Mouse (Mus musculus) hindbrain, embryonic 14.5 days (tissue): ENCODE data around the gene Olfr1360. TPM values are rescaled to one million over a fixed set of nuclear protein-coding genes. Genes with fewer than 3 reads are reported as not detected.
A peak's percentile ranks its signal among the peaks of the same experiment; 100 is the strongest.
"Not testable (repeated sequence)": the region's sequence is repeated elsewhere in the genome, so short reads cannot be mapped to it uniquely, and the experiment has no call there.

Experiments
- ATAC-seq: fragments of 200-750 bp; cut with Nextera tagmentation; 2 replicates; pipeline ENCODE4 v1.8.0; 2017; ENCODE audit warnings: moderate number of reproducible peaks, mild to moderate bottlenecking, moderate TSS enrichment, moderate library complexity; ENCODE audit not compliant: low FRiP score
- DNase-seq: peaks from one replicate; pipeline ENCODE4 v3.0.0-alpha.2; 2015; ENCODE audit warnings: low spot score
- H3K27ac ChIP-seq: fragments of 300-500 bp; sonication (generic); 2 replicates; pipeline ENCODE4 v1.5.1; 2014; ENCODE audit warnings: mild to moderate bottlenecking, moderate library complexity
- H3K27me3 ChIP-seq: fragments of 300-500 bp; sonication (generic); 2 replicates; pipeline ENCODE4 v1.6.1; 2014; ENCODE audit warnings: mild to moderate bottlenecking, low read length, mixed read lengths; ENCODE audit not compliant: control insufficient read depth, insufficient read depth
- H3K36me3 ChIP-seq: fragments of 300-500 bp; sonication (generic); replicated peaks from 2 replicates; pipeline ENCODE4 v1.6.1; 2014; ENCODE audit not compliant: control insufficient read depth, insufficient read depth
- H3K4me1 ChIP-seq: fragments of 300-500 bp; sonication (generic); replicated peaks from 2 replicates; pipeline ENCODE4 v1.6.1; 2014; ENCODE audit warnings: antibody characterized with exemption, low read length, mixed read lengths; ENCODE audit not compliant: control insufficient read depth, insufficient read depth
- H3K4me2 ChIP-seq: fragments of 300-500 bp; sonication (generic); replicated peaks from 2 replicates; pipeline ENCODE4 v1.6.1; 2014; ENCODE audit warnings: mild to moderate bottlenecking, moderate library complexity
- H3K4me3 ChIP-seq: fragments of 300-500 bp; sonication (generic); replicated peaks from 2 replicates; pipeline ENCODE4 v1.5.1; 2014; ENCODE audit warnings: mild to moderate bottlenecking, low read length
- H3K9ac ChIP-seq: fragments of 300-500 bp; sonication (generic); 2 replicates; pipeline ENCODE4 v1.6.1; 2014
- H3K9me3 ChIP-seq: fragments of 300-500 bp; sonication (generic); 2 replicates; pipeline ENCODE4 v1.6.1; 2016; ENCODE audit warnings: low read length; ENCODE audit not compliant: control insufficient read depth
- WGBS: fragments of 180-500 bp; shearing (Covaris S2); extraction: QIAGEN DNeasy Blood & Tissue Kit; methylation state at CpG from one replicate; pipeline ENCODE4 v1.1.7; 2014; 5-methylcytosine and 5-hydroxymethylcytosine counted together
- polyA plus RNA-seq: library from polyadenylated mRNA; unstranded; fragments of >200 nt; fragmentation: Nextera tagmentation; extraction: Ambion mirVana; gene quantifications from 2 replicates; pipeline ENCODE4 v1.2.1, GENCODE M21; 2014

The Olfr1360 gene
- polyA plus RNA-seq, 1 experiment from 2014 or later = not detected

DNA sequence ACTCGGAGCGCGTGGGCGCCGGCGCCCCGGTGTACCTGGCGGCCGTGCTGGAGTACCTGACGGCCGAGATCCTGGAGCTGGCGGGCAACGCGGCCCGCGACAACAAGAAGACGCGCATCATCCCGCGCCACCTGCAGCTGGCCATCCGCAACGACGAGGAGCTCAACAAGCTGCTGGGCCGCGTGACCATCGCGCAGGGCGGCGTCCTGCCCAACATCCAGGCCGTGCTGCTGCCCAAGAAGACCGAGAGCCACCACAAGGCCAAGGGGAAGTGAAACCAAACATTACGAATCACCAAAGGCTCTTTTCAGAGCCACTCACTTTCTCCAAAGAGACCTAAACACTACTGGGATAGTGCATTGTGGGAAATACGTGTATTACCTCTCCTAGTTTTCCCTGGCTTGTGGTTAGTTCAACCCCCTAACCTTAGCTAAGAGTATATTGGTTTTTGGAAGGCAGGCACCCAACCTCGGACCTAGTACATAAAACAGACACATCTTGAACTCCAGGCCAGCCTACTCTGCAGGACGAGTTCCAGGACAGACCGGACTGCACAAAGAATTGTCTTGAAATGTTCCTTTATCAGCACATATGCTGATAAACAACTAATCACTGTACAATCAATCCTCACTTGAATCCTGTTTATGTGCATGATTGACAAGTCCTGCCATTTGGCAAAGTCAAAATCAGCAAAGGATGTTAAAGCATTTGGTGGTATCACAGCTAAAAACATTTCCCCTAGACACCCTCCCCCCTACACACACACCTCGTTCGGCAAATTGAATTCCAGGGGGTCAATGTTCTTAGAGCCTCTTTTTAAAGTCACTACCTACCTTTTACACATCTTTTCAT, 39.6 kb upstream of the Olfr1360 start:
- H3K4me3 ChIP-seq = peak overlapping the region; percentile 32
- 0% methylated on average over 9 of the region's 38 CpGs for WGBS
- H3K27ac ChIP-seq = peak overlapping the region; percentile 87
- DNase-seq = peak; percentile 57
- not testable (repeated sequence) for H3K36me3 ChIP-seq, ATAC-seq, H3K9me3 ChIP-seq, H3K27me3 ChIP-seq
- peak overlapping the region; percentile 62 for H3K9ac ChIP-seq
- peak overlapping the region; percentile 84 for H3K4me2 ChIP-seq
- peaks cover 25% of the 10 kb centered on the region for H3K4me1 ChIP-seq

DNA sequence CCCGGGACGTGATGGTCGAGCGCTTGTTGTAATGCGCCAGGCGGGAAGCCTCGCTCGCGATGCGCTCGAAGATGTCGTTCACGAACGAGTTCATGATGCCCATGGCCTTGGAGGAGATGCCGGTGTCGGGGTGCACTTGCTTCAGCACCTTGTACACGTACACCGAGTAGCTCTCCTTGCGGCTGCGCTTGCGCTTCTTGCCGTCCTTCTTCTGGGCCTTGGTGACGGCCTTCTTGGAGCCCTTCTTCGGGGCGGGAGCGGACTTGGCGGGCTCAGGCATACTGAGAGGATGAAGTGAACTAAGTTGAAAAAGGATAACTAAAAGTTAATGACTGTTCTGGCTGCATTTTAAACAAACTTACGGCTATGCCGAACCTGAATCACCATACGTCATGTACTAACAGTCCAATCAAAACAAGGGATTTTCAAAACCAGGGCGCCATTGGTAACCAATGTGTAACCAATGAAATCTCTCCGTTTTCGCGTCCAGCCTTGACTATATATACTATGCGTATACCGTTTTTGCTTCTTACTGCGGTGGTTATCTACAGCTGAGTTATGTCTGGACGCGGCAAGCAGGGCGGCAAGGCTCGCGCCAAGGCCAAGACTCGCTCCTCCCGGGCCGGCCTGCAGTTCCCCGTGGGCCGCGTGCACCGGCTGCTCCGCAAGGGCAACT, 38.8 kb upstream of the Olfr1360 start, which contains the start of the genes Hist1h2bl and Hist1h2ai:
Gene Hist1h2bl, minus strand, starts transcription at position 280 of the 676 bp plus-strand sequence.
Gene Hist1h2ai, plus strand, starts transcription at position 559 of the 676 bp plus-strand sequence.
- Histone ChIP-seq H3K27ac (peak within 1 kb of the TSS; percentile 87), H3K4me1 (peaks cover 25% of the 10 kb centered on the region), H3K4me2 (peak within 1 kb of the TSS; percentile 84), H3K4me3 (peak within 1 kb of the TSS; percentile 32), H3K9ac (peak within 1 kb of the TSS; percentile 62)
- H3K9me3 ChIP-seq, H3K36me3 ChIP-seq, H3K27me3 ChIP-seq: not testable (repeated sequence)
- DNase-seq (peak; percentile 97), ATAC-seq (peak; percentile 95)
- under 1% methylated on average over 28 of the region's 50 CpGs for WGBS

DNA sequence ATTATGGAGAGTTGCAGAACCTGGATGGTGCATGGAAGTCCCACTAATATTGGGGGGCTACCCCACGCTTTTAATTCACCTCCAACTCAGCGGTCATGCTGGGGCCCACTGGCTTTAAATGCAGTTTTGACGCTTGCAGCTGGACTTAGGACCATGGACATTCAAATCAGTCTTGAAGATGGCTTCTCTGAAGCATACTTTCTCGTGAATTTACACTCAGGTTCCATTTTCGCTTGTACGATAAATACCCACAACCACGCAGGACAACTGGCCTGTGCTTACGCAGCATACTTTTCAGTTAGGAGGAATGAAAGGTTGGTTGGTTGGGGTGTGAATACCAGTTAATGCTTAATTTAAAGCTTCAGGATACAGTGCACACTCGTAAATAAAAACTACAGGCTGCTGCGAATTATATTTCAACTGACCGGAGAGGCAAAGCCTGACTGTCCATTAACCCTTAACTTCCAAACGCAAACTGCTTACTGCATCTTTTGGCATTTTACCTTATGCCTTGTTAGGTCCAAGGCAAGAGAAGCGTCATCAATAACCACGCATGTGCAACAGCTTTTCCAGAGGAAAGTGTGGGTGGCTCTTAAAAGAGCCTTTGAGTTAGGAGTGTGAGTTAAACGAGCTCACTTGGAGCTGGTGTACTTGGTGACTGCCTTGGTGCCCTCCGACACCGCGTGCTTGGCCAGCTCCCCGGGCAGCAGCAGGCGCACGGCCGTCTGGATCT, 38.1 kb upstream of the Olfr1360 start:
- Histone ChIP-seq H3K27ac (peak overlapping the region; percentile 68), H3K27me3 (no peaks in the 10 kb centered on the region), H3K4me3 (peak overlapping the region; percentile 32), H3K4me1 (peaks cover 25% of the 10 kb centered on the region), H3K9ac (peak overlapping the region; percentile 50), H3K36me3 (no peaks in the 10 kb centered on the region), H3K9me3 (no peaks in the 10 kb centered on the region), H3K4me2 (peak overlapping the region; percentile 84)
- under 1% methylated on average over 19 of the region's 22 CpGs for whole genome bisulfite sequencing
- no peak for DNase-seq
- no peak for ATAC-seq

DNA sequence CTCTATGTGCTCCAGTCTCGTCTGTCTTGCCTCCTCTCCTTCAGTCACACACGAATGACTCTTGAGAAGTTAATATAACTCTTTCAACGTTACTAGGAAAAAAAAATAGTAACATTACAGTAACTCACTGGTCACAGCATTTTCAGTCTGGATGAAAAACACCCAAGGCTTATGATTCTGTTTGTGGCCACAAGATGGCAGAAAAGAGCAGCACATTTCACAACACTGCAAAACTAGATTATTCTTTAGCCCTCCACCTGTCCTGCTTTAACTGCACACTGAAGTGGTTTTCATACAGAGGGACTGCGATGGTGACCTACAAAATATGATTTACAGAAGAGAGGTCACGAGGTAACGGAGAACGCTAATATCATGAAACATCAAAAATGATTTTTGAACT, 37.5 kb upstream of the Olfr1360 start:
- Histone ChIP-seq H3K9me3 (no peaks in the 10 kb centered on the region), H3K27me3 (no peaks in the 10 kb centered on the region), H3K27ac (peak overlapping the region; percentile 68; the same call in 1 of the 2 replicates)

DNA sequence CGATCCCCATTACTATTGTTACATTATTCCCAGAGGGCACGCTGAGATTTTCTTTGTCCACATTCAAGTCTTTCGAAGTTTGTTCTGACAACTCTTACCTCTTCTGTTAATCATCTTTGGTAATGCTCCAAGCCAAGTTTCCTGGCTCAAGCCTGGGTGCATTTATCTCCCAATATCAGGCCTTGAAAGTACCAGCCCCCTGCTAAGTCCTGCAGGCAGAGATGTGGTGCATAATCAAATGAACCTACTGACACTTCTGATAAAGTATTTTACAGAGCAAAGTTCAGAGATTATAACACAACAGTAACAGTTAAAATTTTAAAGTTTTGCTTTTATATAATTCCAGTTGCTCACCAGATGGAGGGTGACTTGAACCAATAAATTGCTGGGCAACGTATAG, 34.5 kb upstream of the Olfr1360 start:
- Histone ChIP-seq H3K36me3 (no peaks in the 10 kb centered on the region), H3K4me3 (peak overlapping the region; percentile 71), H3K9me3 (no peaks in the 10 kb centered on the region), H3K4me1 (peaks cover 8% of the 10 kb centered on the region), H3K27ac (no peak overlapping the region), H3K4me2 (peak overlapping the region; percentile 67), H3K9ac (peak overlapping the region; percentile 47), H3K27me3 (no peaks in the 10 kb centered on the region)
- WGBS = 18% methylated on average over 4 of the region's 4 CpGs
- DNase-seq (no peak), ATAC-seq (no peak)

More for the DNA sequence above, 37.5 kb upstream of the Olfr1360 start:
- DNase-seq = peak; percentile 84
- Histone ChIP-seq H3K4me1 (peaks cover 25% of the 10 kb centered on the region), H3K36me3 (no peaks in the 10 kb centered on the region), H3K4me3 (peak overlapping the region; percentile 32), H3K4me2 (peak overlapping the region; percentile 84), H3K9ac (0 out of 2 replicates have a peak overlapping the region, but pooled peaks have one; percentile 50)
- 2% methylated on average over 7 of the region's 7 CpGs for WGBS
- no peak for ATAC-seq

DNA sequence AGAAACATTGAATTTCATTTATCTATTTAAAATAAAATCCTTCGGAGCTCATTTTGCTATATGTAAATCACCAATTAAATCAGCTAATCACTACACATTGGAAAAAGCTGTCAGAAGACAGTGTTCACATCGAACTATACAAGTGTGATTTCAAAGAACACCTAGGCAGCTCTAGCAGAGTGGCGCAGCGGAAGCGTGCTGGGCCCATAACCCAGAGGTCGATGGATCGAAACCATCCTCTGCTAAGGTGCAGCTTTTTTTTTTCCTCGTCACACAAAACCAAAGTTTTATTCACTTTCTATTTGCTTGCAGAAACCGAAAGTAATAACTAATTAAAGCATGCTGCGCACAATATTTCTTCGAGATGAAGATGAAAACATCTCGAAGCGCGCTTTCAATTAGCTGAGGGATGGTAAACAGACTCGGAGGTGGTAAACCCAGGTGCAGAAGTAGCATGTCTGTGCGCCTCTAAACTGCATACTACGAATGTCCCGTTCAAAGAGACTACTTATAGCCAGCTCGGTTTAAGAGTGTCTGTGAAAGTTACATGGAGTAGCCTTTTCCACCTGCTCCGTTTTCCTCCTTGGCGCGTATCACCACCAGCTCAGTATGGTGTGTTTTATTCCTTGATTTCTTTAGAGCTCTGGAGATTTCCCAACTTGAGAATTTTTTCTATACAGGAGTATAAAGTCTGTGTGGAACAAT, 33.8 kb upstream of the Olfr1360 start:
- H3K9ac ChIP-seq = peak overlapping the region; percentile 47
- H3K36me3 ChIP-seq = no peaks in the 10 kb centered on the region
- ATAC-seq = peak; percentile 85
- peaks cover 8% of the 10 kb centered on the region for H3K4me1 ChIP-seq
- H3K4me3 ChIP-seq = peak overlapping the region; percentile 71
- peak; percentile 97 for DNase-seq
- H3K27ac ChIP-seq = no peak overlapping the region
- no peaks in the 10 kb centered on the region for H3K27me3 ChIP-seq
- H3K4me2 ChIP-seq = peak overlapping the region; percentile 67
- 3% methylated on average over 22 of the region's 22 CpGs for WGBS
- H3K9me3 ChIP-seq = no peaks in the 10 kb centered on the region

DNA sequence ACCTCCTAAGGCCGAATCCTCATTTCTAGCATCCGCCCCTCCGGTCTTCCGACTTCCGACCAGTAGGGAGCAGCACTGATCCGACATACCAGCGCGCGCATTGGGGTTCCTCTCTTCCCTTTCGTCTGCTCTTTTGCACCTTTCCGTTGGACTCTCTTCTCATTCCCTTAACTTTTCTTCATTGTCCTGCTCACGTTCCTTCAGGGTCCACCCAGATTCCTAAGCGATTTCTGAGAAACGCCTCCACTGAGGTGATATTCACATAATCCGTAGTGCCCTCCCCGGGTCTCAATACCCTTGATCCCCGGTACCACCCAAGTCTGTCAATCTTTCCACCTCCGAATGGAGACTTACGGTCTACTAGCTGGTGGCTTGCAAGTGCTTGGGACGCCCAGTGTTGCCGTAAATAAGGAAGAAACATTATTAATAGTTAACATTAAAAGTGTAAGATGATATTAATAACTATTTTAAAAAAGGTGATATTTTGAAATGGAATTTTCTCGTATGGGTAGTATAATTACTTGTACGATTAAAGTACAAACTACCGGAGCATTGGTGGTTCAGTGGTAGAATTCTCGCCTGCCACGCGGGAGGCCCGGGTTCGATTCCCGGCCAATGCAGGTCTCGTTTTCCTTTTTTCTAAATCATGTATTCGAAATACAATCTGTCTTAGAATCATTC, 33.0 kb upstream of the Olfr1360 start:
- H3K4me1 ChIP-seq = peaks cover 3% of the 10 kb centered on the region
- H3K4me2 ChIP-seq = peak overlapping the region; percentile 67
- H3K36me3 ChIP-seq = no peaks in the 10 kb centered on the region
- ATAC-seq (peak; percentile 86), DNase-seq (peak; percentile 89)
- H3K9ac ChIP-seq = peak overlapping the region; percentile 72
- under 1% methylated on average over 32 of the region's 32 CpGs for WGBS
- H3K27me3 ChIP-seq = no peaks in the 10 kb centered on the region
- peak overlapping the region; percentile 80 for H3K27ac ChIP-seq
- no peaks in the 10 kb centered on the region for H3K9me3 ChIP-seq
- H3K4me3 ChIP-seq = peak overlapping the region; percentile 71

DNA sequence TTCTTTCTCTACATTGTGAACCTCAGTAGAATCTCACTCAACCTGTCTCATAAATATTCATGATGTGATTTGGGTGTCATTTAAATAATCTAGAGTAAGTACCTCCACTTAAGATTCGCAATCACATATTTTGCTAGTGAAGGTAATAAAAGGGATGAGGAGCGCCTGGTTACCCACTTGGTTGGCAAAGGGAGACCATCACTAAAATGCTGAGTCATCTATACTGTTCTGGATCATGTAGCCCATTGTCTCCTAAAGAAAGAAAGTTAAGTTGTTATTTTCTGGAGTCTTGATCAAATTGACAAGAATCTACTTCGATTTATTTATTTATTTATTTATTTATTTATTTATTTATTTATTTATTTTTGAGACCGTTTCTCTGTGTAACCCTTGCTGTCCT, 29.5 kb upstream of the Olfr1360 start:
- H3K9ac ChIP-seq = no peak overlapping the region
- DNase-seq (no peak), ATAC-seq (no peak)
- H3K4me1 ChIP-seq = no peaks in the 10 kb centered on the region
- H3K9me3 ChIP-seq = no peaks in the 10 kb centered on the region
- WGBS = 73% methylated on average over 4 of the region's 4 CpGs
- H3K27ac ChIP-seq = no peak overlapping the region
- no peaks in the 10 kb centered on the region for H3K36me3 ChIP-seq
- H3K27me3 ChIP-seq = no peaks in the 10 kb centered on the region
- no peak overlapping the region for H3K4me3 ChIP-seq
- no peak overlapping the region for H3K4me2 ChIP-seq
